In genomic region chr1:37711082-37711481, GRCm38 (mm10) we compare ENCODE assay signal across 30 mouse cellular contexts.
"Had no signal": no experiment of that assay in that cellular context is flagged by ENCODE, and none has a peak within 500 bp of the region (broad histone marks: within the 10 kb centered on the region; RNA-seq: fewer than 3 reads in every experiment).

No protein-coding gene starts in this region.

- H3K4me3 ChIP-seq: heart, embryonic 10.5 days; heart, embryonic 12.5 days; heart, embryonic 13.5 days; heart, embryonic 15.5 days; hindbrain, embryonic 10.5 days; hindbrain, embryonic 12.5 days; hindbrain, embryonic 13.5 days; hindbrain, embryonic 15.5 days; intestine, embryonic 15.5 days; kidney, embryonic 15.5 days; left cerebral cortex, adult 2 months had no signal

- H3K9me3 ChIP-seq: heart, embryonic 10.5 days; heart, embryonic 12.5 days; heart, embryonic 13.5 days; heart, embryonic 15.5 days; hindbrain, embryonic 10.5 days; hindbrain, embryonic 12.5 days; hindbrain, embryonic 13.5 days; hindbrain, embryonic 15.5 days; intestine, embryonic 15.5 days; kidney, embryonic 15.5 days had no signal

- H3K4me1 ChIP-seq: heart, embryonic 10.5 days; heart, embryonic 12.5 days; heart, embryonic 13.5 days; heart, embryonic 15.5 days; hindbrain, embryonic 10.5 days; hindbrain, embryonic 12.5 days; hindbrain, embryonic 13.5 days; hindbrain, embryonic 15.5 days; kidney, embryonic 15.5 days had no signal

- H3K27ac ChIP-seq: heart, embryonic 10.5 days; heart, embryonic 13.5 days; heart, embryonic 15.5 days; hindbrain, embryonic 10.5 days; hindbrain, embryonic 12.5 days; hindbrain, embryonic 13.5 days; hindbrain, embryonic 14.5 days; hindbrain, embryonic 15.5 days; hindbrain, postnatal 0 days; kidney, embryonic 15.5 days; kidney, postnatal 0 days; left cerebral cortex, adult 2 months had no signal

- H3K36me3 ChIP-seq: heart, embryonic 10.5 days; heart, embryonic 12.5 days; heart, embryonic 13.5 days; heart, embryonic 15.5 days; hindbrain, embryonic 10.5 days; hindbrain, embryonic 12.5 days; hindbrain, embryonic 13.5 days; hindbrain, embryonic 15.5 days; intestine, embryonic 15.5 days; kidney, embryonic 15.5 days had no signal

- H3K9ac ChIP-seq: heart, embryonic 12.5 days; heart, embryonic 13.5 days; heart, embryonic 15.5 days; hindbrain, embryonic 12.5 days; hindbrain, embryonic 13.5 days; hindbrain, embryonic 14.5 days; hindbrain, embryonic 15.5 days; intestine, embryonic 15.5 days; kidney, embryonic 15.5 days had no signal

- DNase-seq: heart, postnatal 10 days; heart, postnatal 14 days; heart, postnatal 36 days; heart, postnatal 4 days; kidney, adult 11 months; kidney, adult 18-20 months; kidney, adult 2 months; kidney, adult 8-10 months; kidney, adult 9 months; kidney, postnatal 10 days; kidney, postnatal 14 days; kidney, postnatal 25 days; kidney, postnatal 36 days; kidney, postnatal 4 days; layer of hippocampus, adult 9-11 months; layer of hippocampus, postnatal 36 days had no signal

- H3K27me3 ChIP-seq: heart, embryonic 13.5 days; heart, embryonic 15.5 days; hindbrain, embryonic 12.5 days; hindbrain, embryonic 13.5 days; hindbrain, embryonic 15.5 days; intestine, embryonic 15.5 days; kidney, embryonic 15.5 days had no signal
